Mouse (Mus musculus): ENCODE results near the gene Lsm2.
"Not testable (repeated sequence)": the region's sequence is repeated elsewhere in the genome, so short reads cannot be mapped to it uniquely, and the experiment has no call there.

The Lsm2 gene

GRCm38 (mm10) chr17:34981690-34982180, at the start of gene Lsm2:
TSS of gene Lsm2 (plus strand) at chr17:34981862.
- DNase-seq (ENCODE audit: low read depth, low spot score): peak; percentile 92

- DNase-seq (ENCODE audit: low read depth, low spot score): no peak
These were observed 49.4 kb upstream of the Lsm2 start for GRCm38 (mm10) chr17:34932287-34932686.

GRCm38 (mm10) chr17:34934031-34934430, 47.6 kb upstream of the Lsm2 start:
- DNase-seq (ENCODE audit: low read depth, low spot score): no peak

GRCm38 (mm10) chr17:34934830-34935229, 46.8 kb upstream of the Lsm2 start:
- DNase-seq (ENCODE audit: low read depth, low spot score): no peak

GRCm38 (mm10) chr17:34937960-34938505, 43.6 kb upstream of the Lsm2 start:
- DNase-seq (ENCODE audit: low read depth, low spot score): no peak

GRCm38 (mm10) chr17:34941344-34942041, 40.2 kb upstream of the Lsm2 start:
- DNase-seq (ENCODE audit: low read depth, low spot score): no peak

- no peak for DNase-seq (ENCODE audit: low read depth, low spot score)
These were observed 38.4 kb upstream of the Lsm2 start for GRCm38 (mm10) chr17:34943128-34943815.

GRCm38 (mm10) chr17:34944362-34944761, 37.3 kb upstream of the Lsm2 start:
- DNase-seq (ENCODE audit: low read depth, low spot score): no peak

- no peak for DNase-seq (ENCODE audit: low read depth, low spot score)
These were observed 35.0 kb upstream of the Lsm2 start for GRCm38 (mm10) chr17:34946486-34947140.

GRCm38 (mm10) chr17:34947606-34948005, 34.1 kb upstream of the Lsm2 start:
- DNase-seq (ENCODE audit: low read depth, low spot score): no peak

- not testable (repeated sequence) for DNase-seq (ENCODE audit: low read depth, low spot score)
These were observed 32.7 kb upstream of the Lsm2 start for GRCm38 (mm10) chr17:34948721-34949552.

- no peak for DNase-seq (ENCODE audit: low read depth, low spot score)
These were observed 32.1 kb upstream of the Lsm2 start for GRCm38 (mm10) chr17:34949553-34949969.

- DNase-seq (ENCODE audit: low read depth, low spot score): no peak
These were observed 30.9 kb upstream of the Lsm2 start for GRCm38 (mm10) chr17:34950514-34951455.

GRCm38 (mm10) chr17:34951636-34952377, 29.9 kb upstream of the Lsm2 start:
- DNase-seq (ENCODE audit: low read depth, low spot score): no peak

GRCm38 (mm10) chr17:34952378-34953040, 29.2 kb upstream of the Lsm2 start:
- peak; percentile 76 for DNase-seq (ENCODE audit: low read depth, low spot score)

- DNase-seq (ENCODE audit: low read depth, low spot score): no peak
These were observed 28.4 kb upstream of the Lsm2 start for GRCm38 (mm10) chr17:34953258-34953657.

GRCm38 (mm10) chr17:34953904-34954303, 27.8 kb upstream of the Lsm2 start:
- DNase-seq (ENCODE audit: low read depth, low spot score): no peak

GRCm38 (mm10) chr17:34954831-34955230, 26.8 kb upstream of the Lsm2 start:
- DNase-seq (ENCODE audit: low read depth, low spot score): no peak

- DNase-seq (ENCODE audit: low read depth, low spot score): no peak
These were observed 25.8 kb upstream of the Lsm2 start for GRCm38 (mm10) chr17:34955884-34956283.
